Mouse (Mus musculus) testis, adult 2 months (tissue): Measurements from ENCODE around the gene Tcp11l1.

Source experiments
- CTCF ChIP-seq: fragments of 200-500 bp; IDR thresholded peaks from 2 replicates; pipeline ENCODE4 v1.5.1; 2012; ENCODE audit warnings: low read depth, mild to moderate bottlenecking, inconsistent platforms, low read length, moderate library complexity; ENCODE audit not compliant: control insufficient read depth, insufficient read depth, insufficient replicate concordance
- POLR2A ChIP-seq: fragments of 200-500 bp; IDR thresholded peaks from 2 replicates; pipeline ENCODE4 v1.6.1; 2012; ENCODE audit warnings: low read depth, mild to moderate bottlenecking, inconsistent platforms, low read length, moderate library complexity; ENCODE audit not compliant: control insufficient read depth

DNA sequence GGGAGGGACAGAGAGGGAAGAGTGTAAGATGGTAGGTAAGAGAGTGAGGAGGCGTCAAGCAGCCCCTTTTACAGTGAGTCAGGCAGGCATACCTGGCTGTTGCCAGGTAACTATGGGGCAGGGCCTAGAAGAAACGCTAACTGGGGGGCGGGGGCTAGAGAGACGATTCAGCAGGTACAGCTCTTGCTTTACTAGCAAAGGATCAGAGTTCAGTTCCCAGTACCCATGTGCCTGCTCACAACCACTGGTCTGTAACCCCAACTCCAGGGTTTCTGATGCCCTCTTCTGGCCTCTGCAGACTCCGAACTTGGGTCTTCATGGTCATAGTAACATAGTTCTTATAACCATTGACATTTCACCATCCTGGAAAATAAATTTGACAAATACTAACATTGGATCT, 32.0 kb upstream of the Tcp11l1 start:
- TF ChIP-seq CTCF, result no peak
- TF ChIP-seq POLR2A, result no peak
